Mouse (Mus musculus) liver, embryonic 14.5 days (tissue): ENCODE measurements around the gene Lrmda.

Source experiments
- CTCF ChIP-seq: IDR thresholded peaks from 2 replicates; pipeline ENCODE4 v1.5.1; 2016; ENCODE audit warnings: antibody characterized with exemption, low read depth, control low read depth
- EP300 ChIP-seq: IDR thresholded peaks from 2 replicates; pipeline ENCODE4 v1.6.1; 2016; ENCODE audit warnings: antibody characterized with exemption, low read depth

DNA sequence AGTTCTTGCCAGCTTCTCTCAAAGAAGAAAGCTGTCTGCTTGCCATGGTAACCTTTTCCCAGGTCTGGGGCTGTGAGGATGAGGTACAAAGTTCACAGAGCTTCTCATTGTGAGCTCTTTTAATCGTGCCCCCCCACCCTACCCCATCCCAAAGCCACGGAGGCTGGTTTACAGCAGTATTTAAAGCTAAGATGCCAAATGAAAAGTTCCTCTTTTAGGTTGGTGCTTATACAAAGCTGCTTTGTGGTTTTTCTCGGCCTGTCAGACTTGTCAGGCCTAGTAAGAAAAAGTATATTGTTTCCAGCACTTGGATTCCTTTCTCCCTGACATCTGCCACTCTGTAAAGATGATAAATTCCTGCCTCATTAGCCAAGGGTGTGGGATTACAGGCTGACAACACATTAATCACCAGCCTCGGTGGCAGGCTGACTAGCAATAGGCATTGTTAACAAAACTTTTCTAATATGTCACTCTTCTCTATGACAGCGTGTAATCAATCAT lies 629.9 kb downstream of the Lrmda start:
- TF ChIP-seq CTCF (no peak), EP300 (no peak)
